Mouse (Mus musculus) cerebellum, adult 2 months (tissue): ENCODE data around the gene Dph7. TPM values are rescaled to one million over a fixed set of nuclear protein-coding genes. Genes with fewer than 3 reads are reported as not detected.

Experiments
- DNase-seq, 2 experiments: peaks; one replicate each; pipeline ENCODE4 v3.0.0; 2021
- H3K27ac ChIP-seq: fragments of 200-500 bp; 2 replicates; pipeline ENCODE4 v1.5.1; 2012; ENCODE audit warnings: low read length, control low read depth, inconsistent platforms; ENCODE audit not compliant: insufficient read depth
- H3K27me3 ChIP-seq: fragments of 200-500 bp; 2 replicates; pipeline ENCODE4 v1.6.1; 2012; ENCODE audit warnings: inconsistent platforms, mild to moderate bottlenecking, low read length, moderate library complexity; ENCODE audit not compliant: control insufficient read depth, insufficient read depth
- H3K4me1 ChIP-seq: fragments of 200-500 bp; 2 replicates; pipeline ENCODE4 v1.6.1; 2011; ENCODE audit warnings: low read length; ENCODE audit not compliant: control insufficient read depth, insufficient read depth
- H3K4me3 ChIP-seq: fragments of 200-500 bp; replicated peaks from 2 replicates; pipeline ENCODE3; 2011; ENCODE audit warnings: mild to moderate bottlenecking, low read depth, low read length, control low read depth; ENCODE audit not compliant: insufficient read depth
- CTCF ChIP-seq: fragments of 200-500 bp; IDR thresholded peaks from 2 replicates; pipeline ENCODE4 v1.5.1; 2011; ENCODE audit warnings: low read depth, mild to moderate bottlenecking, control low read depth, low read length, moderate library complexity, borderline replicate concordance; ENCODE audit not compliant: insufficient read depth
- POLR2A ChIP-seq: fragments of 200-500 bp; IDR thresholded peaks from 2 replicates; pipeline ENCODE4 v1.6.1; 2011; ENCODE audit warnings: low read length, control low read depth, borderline replicate concordance; ENCODE audit not compliant: insufficient read depth
- WGBS: fragments of 180-500 bp; shearing (Covaris S2); methylation state at CpG from one replicate; pipeline ENCODE4 v1.1.7; 2018; 5-methylcytosine and 5-hydroxymethylcytosine counted together
- polyA plus RNA-seq: library from polyadenylated mRNA; depleted of rRNA; stranded (reverse); fragments of >200 nt; gene quantifications from 2 replicates; pipeline ENCODE4 v1.2.3, GENCODE M21; 2012

Dph7 gene
- polyA plus RNA-seq, 1 experiment, result 34.3 TPM

GRCm38 (mm10) chr2:24974906-24975703, 12.9 kb downstream of the Dph7 start, which contains the start of gene Mrpl41:
Gene Mrpl41, minus strand, starts transcription at chr2:24975098.
- under 1% methylated on average over 64 of the region's 64 CpGs for WGBS
- peak; percentile 96 to 98 for DNase-seq
- Histone ChIP-seq H3K27ac (peak within 1 kb of the TSS; percentile 30), H3K4me1 (peaks cover 4% of the 10 kb centered on the region; the same call in 1 of the 2 replicates), H3K27me3 (no peaks in the 10 kb centered on the region), H3K4me3 (peak within 1 kb of the TSS; percentile 85)
- TF ChIP-seq CTCF (no peak), POLR2A (peak; percentile 97)

GRCm38 (mm10) chr2:24975704-24976297, 13.6 kb downstream of the Dph7 start, which contains the start of gene Pnpla7:
Gene Pnpla7, plus strand, starts transcription at chr2:24976033.
- WGBS, result under 1% methylated on average over 16 of the region's 16 CpGs
- TF ChIP-seq POLR2A, result no peak
- no peak for TF ChIP-seq CTCF
- Histone ChIP-seq H3K27me3 (no peaks in the 10 kb centered on the region), H3K27ac (peak within 1 kb of the TSS; percentile 55), H3K4me3 (peak within 1 kb of the TSS; percentile 85), H3K4me1 (peaks cover 4% of the 10 kb centered on the region; the same call in 1 of the 2 replicates)
- DNase-seq, result peak; percentile 56 to 69

GRCm38 (mm10) chr2:24976960-24977359, 14.8 kb downstream of the Dph7 start:
- peaks cover 4% of the 10 kb centered on the region; the same call in 1 of the 2 replicates for H3K4me1 ChIP-seq
- no peak overlapping the region for H3K4me3 ChIP-seq
- no peak overlapping the region for H3K27ac ChIP-seq
- no peaks in the 10 kb centered on the region for H3K27me3 ChIP-seq
- TF ChIP-seq POLR2A, result no peak
- TF ChIP-seq CTCF, result no peak
- 93% methylated on average over 5 of the region's 5 CpGs for WGBS
- DNase-seq, result no peak

GRCm38 (mm10) chr2:24987762-24988161, 25.6 kb downstream of the Dph7 start:
- WGBS, result 71% methylated on average over 2 of the region's 2 CpGs
- no peaks in the 10 kb centered on the region for H3K27me3 ChIP-seq
- H3K27ac ChIP-seq, result no peak overlapping the region
- TF ChIP-seq CTCF (no peak), POLR2A (no peak)
- no peak for DNase-seq
- no peak overlapping the region for H3K4me3 ChIP-seq
- H3K4me1 ChIP-seq, result no peaks in the 10 kb centered on the region

- DNase-seq, result no peak
- H3K4me3 ChIP-seq, result no peak overlapping the region
- H3K27ac ChIP-seq, result no peak overlapping the region
- H3K27me3 ChIP-seq, result no peaks in the 10 kb centered on the region
- WGBS, result 92% methylated on average over 6 of the region's 6 CpGs
- TF ChIP-seq CTCF, result no peak
- no peak for TF ChIP-seq POLR2A
- H3K4me1 ChIP-seq, result no peaks in the 10 kb centered on the region
Observed at GRCm38 (mm10) chr2:24995332-24995731, 33.1 kb downstream of the Dph7 start.

GRCm38 (mm10) chr2:24996471-24996870, 34.3 kb downstream of the Dph7 start:
- 99% methylated on average over 2 of the region's 2 CpGs for WGBS
- TF ChIP-seq CTCF (no peak), POLR2A (no peak)

GRCm38 (mm10) chr2:25000544-25001235, 38.5 kb downstream of the Dph7 start:
- TF ChIP-seq CTCF (peak; percentile 57; the same call in 1 of the 2 replicates), POLR2A (no peak)
- no peaks in the 10 kb centered on the region for H3K27me3 ChIP-seq
- H3K4me1 ChIP-seq, result no peaks in the 10 kb centered on the region
- no peak overlapping the region for H3K27ac ChIP-seq
- DNase-seq, result no peak
- 36% methylated on average over 3 of the region's 3 CpGs for WGBS
- H3K4me3 ChIP-seq, result no peak overlapping the region

More at GRCm38 (mm10) chr2:24996471-24996870, 34.3 kb downstream of the Dph7 start:
- no peaks in the 10 kb centered on the region for H3K4me1 ChIP-seq
- no peak overlapping the region for H3K4me3 ChIP-seq
- DNase-seq, result no peak
- H3K27ac ChIP-seq, result no peak overlapping the region
- no peaks in the 10 kb centered on the region for H3K27me3 ChIP-seq
